Mouse (Mus musculus): ENCODE data around the gene Nupr1l.
A peak's percentile ranks its signal among the peaks of the same experiment; 100 is the strongest.
"Not testable (repeated sequence)": the region's sequence is repeated elsewhere in the genome, so short reads cannot be mapped to it uniquely, and the experiment has no call there.

Gene Nupr1l

DNA sequence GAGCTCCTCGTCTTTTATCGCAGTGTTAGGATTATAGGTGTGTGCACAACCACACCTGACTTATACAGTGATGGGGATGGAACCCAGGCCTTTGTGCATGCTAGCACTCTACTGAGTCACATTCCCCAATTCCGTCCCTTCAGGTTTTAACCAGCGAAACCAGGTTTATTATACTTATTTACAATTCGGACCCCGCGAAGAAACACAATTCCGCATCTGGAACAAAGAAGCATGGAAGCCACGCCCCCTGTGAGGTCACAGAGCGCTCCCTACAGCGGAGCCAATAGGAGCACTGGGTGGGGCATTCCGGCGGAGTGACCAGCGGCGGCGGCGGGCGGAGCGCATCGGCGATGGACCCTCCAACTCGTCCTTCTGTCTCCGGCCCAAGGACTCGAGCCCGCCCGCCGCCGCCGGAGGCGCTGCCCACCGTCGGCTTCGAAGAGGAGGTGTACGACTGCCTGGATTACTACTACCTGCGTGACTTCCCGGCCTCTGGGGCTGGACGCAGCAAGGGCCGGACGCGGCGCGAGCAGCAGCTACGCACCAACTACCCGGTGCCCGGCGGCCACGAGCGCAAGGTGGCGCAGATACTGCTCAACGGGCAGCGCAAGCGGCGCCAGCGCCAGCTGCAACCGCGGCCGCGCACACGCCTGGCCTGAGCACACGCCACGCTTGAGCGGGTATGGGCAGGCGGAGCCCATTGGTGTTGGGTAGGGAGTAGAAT lies at the start of gene Nupr1l:
Gene Nupr1l, plus strand, starts transcription at position 299 of the 724 bp plus-strand sequence.
- peak; percentile 98 for DNase-seq (ENCODE audit: low spot score)

DNA sequence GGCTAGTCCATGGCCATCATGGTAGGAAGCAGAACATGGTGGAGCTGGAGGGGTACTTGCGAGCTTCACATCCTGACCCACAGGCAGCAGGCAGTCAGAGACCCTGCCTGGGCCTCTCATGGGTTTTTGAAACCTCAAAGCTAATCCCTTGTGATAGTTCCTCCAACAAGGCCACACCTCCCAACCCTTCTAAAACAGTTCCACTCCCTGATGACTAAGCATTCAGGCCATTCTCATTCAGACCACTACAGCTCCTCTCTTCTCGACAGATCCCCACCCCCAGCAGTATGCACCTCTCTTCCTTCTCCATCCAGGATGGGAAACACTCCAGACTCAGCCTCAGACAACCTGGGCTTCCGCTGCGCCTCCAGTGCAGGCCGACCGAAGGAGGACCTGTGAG lies 46.0 kb upstream of the Nupr1l start:
- no peak for DNase-seq (ENCODE audit: low spot score)

DNA sequence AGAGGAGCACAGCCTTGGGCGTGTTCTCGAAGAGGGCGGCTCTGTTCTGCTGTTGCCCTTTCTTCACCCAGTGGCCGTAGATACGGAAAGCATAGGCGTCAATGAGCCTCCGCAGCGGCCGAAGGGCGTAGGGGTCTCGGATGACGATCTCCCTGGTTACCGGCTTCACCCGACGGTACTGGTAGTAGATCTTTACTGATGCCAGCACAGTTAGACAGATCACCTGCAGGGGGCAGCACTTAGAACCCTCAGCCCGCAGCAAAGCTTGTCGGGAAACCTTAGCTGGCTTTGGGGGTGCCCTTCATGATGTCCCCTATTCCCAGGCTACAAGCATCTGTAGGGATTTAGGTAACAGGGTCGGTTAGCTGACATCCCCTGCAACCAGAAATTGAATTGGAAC lies 43.9 kb upstream of the Nupr1l start:
- peak; percentile 55 for DNase-seq (ENCODE audit: low spot score)

DNA sequence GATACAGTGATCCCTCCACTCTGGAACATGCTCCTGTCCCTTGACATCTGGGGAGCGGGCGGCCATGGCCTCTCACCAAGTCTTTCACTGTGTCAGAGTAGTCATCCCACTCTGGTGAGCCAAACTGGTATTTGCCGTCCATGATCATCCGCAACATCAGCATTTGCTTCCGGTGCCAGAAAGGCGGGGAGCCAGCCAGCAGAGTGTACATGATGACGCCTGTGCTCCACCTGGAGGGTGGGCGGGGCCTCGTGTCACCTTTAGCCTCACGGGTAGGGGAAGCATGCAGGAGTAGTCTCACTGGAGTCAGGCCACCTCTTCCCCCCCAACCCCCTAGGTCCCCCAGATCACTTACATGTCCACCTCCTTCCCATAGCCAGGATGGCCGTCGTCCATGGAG lies 42.5 kb upstream of the Nupr1l start:
- no peak for DNase-seq (ENCODE audit: low spot score)

DNA sequence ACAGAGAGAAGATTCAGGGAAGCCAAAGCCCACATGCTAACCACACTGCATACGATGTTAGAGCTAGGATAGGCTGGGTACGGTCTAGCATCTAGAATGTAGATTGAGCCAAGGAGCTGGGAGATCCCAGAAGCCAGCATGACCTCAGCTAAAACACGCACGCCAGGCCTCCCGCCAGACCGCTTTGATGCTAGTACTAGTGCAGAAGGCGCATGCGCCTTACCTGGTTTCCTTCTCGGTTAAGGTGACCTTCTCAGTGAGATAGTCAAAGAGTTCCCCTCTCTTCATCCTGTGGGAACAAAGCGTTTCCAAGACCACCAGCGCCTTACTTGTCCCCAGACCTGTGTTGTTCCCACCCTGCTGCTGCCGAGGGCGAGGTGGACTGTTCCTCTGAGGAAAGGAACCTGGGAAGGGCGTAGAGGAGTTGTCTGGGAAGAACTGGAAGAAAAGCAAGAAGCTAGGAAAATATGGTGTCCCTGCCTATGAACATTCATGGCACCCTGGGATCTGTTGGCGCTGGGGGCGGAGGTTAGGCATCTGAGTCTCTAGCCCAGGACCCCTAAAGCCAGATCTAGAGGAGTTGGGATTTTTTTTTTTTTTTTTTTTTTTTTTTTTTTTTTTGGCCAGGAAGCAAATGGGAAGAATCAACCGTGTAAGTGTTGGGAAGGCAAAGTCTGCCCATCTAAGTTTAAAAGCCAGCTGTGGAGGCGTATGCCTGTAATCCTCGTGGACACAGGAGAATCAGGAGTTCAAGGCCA lies 38.9 kb upstream of the Nupr1l start:
- DNase-seq (ENCODE audit: low spot score) = no peak

DNA sequence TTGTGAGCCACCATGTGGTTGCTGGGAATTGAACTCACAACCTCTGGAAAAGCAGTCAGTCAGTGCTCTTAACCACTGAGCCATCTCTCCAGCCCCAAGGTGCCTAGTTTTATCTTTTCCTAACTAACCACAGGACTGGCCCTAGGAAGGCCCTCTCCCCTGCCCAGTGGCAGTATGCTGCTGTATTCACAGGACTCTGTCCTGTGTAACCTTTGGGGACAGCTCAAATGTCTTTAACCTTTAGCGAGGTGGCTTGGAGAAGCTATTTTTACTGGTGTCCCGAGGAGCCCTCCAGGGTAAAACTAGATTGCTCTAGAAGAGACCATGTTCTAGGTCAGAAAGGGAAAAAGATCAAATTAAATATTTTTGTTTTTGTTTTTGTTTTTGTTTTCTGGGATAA lies 37.1 kb upstream of the Nupr1l start:
- no peak for DNase-seq (ENCODE audit: low spot score)

DNA sequence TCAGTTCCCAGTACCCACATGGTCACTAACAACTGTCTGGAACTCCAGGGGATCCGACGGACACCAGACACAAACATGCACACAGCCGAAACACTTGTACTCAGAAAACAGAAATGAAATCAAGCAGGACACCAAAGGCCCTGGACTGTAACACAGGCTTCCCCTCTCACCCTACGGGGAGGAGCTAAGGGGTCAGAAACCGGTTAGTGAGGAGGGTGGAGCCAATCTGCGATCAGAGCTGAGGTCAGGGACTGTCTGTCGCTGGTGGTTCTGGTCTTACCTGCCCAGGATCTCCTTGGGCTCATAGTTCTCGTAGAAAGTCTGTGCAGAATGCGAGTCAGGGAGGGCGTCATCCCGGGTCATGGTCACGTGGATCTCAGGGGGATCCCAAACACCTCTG lies 34.4 kb upstream of the Nupr1l start:
- DNase-seq (ENCODE audit: low spot score) = no peak

DNA sequence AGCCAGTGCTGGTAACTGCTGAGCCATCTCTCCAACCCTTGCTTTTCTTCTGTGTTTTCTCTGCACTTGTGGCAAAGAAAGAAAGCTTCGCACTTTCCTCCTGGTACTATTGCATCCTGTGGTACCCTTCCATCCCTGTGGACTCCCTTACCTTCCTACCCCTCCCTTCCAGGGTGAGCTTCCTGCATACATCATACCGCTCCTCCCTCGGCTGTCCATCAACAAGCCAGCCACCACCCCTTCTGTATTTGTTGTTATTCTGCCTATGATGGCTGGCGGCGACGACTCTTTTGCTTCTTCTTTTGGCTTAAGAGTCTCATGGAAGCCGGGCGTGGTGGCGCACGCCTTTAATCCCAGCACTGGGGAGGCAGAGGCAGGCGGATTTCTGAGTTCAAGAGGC lies 33.2 kb upstream of the Nupr1l start:
- no peak for DNase-seq (ENCODE audit: low spot score)

DNA sequence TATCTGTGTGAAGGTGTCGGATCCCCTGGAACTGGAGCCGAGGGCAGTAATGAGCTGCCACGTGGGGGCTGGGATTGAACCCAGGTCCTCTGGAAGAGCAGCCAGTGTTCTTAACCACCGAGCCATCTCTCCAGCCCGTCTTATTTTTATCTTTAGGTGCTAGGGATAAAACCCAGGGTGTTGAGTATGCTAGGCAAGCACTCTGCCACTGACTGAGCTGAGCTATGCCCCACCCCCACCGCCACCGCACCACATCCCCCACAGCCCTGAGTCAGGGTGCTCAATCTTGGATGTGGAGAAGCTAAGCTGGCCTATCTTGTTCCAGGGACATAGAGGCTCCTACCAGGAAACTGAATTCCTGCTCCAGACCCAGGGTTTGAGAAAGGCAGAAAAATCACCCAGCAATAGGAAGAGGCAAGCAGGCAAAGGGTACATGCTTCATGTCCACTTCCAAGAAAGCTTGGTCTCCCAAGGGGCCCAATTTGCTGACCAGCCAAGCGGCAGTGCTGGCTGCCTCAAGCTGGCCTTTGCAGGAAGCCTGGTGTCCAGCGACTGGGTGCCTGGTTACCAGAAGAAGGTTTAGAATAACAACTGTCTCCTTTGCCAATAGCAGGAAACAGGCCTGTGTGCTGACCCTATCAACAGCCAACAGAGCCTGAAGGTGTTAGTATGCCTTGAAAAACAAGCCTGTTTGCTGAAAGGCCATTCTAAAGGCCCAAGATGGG lies 30.4 kb upstream of the Nupr1l start:
- DNase-seq (ENCODE audit: low spot score) = no peak

DNA sequence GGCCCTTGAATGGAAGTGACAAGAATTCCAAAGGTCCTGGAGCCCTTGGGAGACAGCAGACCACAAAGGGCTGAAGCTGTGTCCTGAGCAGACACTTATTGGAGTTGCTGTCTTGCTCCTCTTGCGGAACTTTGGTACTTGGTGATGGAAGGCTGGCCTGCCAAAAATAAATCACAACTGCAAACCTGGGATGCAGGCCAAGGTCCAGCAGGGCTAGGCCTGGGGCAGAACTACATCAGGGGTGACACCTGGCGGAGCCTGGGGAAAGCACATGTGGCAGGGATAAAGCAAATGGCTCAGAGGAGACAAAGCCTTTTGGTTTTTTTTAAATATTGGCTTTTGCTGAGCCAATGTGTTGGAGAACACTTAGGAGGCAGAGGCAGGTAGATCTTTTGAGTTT lies 29.4 kb upstream of the Nupr1l start:
- peak; percentile 49 for DNase-seq (ENCODE audit: low spot score)

DNA sequence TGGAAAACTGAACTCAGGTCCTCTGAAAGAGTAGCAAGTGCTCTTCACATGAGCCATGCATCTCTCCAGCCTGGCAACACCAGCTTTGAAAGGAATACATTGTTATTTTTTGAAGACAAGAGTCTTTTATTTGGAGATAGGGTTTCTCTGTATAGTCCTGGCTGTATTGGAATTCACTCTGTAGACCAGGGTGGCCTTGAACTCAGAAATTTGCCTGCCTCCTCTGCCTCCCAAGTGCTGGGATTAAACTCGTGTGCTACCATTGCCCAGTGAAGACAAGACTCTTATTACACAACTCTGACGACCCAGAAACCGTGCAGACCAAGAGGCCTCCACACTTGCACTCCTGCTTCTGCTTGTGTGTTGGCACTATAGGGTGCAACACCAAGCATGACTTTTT lies 28.5 kb upstream of the Nupr1l start:
- no peak for DNase-seq (ENCODE audit: low spot score)

DNA sequence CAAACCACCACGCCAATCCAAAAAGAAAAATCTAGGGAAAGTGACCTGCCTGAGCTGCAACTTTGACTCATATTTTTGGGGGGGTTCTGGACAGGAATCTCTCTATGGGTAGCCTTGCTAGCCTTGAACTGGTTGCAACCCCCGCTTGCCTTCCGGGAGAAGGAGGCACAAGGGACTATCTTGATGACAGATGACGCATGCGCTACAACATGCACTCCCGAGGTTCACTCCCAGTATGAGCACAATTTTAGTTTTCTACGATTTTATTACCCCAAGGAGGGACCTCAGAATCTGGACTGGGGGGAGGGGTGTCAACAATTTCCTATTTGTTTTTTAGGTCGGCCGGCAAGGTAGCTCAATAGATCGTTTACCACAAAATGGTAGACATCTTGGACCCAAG lies 22.1 kb upstream of the Nupr1l start:
- peak; percentile 18 for DNase-seq (ENCODE audit: low spot score)

DNA sequence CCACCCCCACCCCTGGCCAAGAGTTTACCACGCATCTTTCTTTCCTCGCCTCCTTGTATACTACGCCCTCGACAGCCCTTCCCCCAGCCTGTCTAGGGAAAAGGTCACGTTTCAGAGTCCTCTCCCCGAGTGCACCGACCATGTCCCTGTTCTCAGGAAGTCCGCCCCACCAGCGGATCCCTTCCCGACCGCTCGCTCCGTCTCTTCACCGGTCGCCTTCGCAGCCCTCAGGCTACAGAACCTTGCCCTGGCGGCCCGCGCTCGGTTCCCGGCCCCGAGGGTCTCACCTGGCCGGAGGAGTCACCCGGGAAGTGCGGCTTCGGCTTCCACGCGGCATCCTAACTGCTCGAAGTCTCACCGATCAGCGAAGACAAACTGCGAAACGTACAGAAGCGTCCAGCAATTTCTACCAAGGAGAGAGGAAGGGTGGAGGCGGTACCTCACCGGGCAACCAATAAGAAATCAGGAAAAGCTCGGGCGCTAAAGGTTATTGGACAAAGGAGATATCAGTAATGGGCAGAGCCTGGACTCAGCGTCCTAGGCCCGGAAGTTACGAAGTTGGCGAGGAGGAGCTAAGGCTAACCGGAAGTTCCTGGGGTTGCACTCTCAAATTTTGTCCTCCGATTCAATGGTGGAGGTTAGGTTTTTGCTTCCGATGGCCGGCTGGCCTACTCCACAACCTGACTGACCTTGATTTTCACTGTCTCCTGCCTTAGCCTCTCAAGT lies 21.3 kb upstream of the Nupr1l start, which contains the start of gene Chchd2:
Gene Chchd2, minus strand, starts transcription at position 560 of the 726 bp plus-strand sequence.
- DNase-seq (ENCODE audit: low spot score) = peak; percentile 99

DNA sequence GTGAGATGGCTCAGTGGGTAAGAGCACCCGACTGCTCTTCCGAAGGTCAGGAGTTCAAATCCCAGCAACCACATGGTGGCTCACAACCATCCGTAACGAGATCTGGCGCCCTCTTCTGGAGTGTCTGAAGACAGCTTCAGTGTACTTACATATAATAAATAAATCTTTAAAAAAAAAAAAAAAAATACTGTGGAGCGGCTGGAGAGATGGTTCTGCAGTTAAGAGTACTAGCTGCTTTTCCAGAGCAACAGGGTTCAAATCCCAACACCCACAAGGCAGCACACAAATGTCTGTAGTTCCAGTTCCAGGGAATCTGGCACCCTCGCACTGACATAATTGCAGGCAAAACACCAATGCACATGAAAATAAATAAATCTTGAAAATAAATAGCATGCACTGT lies 17.9 kb upstream of the Nupr1l start:
- not testable (repeated sequence) for DNase-seq (ENCODE audit: low spot score)

DNA sequence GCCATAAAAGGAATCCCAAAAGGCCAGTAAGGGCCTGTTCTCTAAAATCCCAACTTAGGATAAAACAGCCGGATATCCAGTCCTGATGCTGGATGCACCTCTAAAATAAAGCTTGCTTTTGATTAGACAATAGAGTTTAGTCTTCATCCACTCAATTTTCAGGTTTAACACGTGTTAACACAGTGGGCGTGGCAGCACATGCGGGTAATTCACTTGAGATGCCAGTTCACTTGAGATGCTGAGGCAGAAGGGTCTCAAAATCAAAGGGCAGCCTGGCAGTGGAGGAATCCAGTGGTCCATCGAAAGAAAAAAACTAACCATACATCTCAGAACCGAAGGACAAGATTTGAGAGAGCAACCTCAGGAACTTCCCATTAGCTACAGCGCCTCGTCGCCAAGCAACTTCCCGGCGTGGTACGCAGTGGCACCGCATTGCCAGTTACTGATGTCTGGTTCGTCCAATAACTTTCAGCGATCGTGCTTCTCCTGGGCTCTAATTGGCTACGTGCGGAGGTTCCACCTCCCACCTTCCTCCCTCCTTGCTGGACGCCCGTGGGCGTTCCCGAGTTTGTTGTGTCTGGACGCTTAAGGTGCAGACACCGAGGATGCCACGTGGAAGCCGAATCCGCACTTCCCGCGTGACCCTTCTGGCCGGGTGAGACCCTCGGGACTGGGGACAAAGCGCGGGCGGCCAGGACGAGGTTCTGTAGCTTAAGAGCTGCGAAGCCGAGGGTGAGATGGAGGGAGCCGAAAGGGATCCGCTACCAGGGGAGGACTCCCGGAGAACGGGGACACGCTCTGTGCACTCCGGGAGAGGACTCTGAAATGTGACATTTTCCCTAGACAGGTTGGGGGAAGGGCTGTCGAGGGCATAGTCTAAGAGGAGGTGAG lies 12.9 kb upstream of the Nupr1l start, which contains the start of gene Zbed5:
Gene Zbed5, plus strand, starts transcription at position 526 of the 891 bp plus-strand sequence.
- DNase-seq (ENCODE audit: low spot score) = peak; percentile 96

DNA sequence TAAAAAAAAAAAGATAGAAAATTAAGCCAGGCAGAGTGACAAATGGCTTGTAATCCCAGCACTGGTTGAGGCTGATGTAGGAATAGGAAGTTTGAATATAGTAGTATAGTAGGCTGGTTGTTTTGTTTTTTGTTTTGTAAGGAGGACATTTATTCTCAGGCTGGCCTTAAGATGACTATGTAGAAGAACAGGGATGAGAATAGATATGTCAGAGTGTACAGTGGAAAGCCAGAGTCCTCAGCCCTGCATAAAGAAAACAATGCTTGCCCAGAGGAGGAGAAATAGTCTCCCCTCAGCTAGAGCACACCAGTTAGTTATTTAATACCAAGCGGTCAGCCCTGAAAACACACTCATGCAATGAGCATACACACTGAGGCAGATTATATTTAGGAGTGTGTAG lies 9.9 kb upstream of the Nupr1l start, which contains the start of gene Phkg1:
Gene Phkg1, minus strand, starts transcription at position 101 of the 400 bp plus-strand sequence.
- no peak for DNase-seq (ENCODE audit: low spot score)

DNA sequence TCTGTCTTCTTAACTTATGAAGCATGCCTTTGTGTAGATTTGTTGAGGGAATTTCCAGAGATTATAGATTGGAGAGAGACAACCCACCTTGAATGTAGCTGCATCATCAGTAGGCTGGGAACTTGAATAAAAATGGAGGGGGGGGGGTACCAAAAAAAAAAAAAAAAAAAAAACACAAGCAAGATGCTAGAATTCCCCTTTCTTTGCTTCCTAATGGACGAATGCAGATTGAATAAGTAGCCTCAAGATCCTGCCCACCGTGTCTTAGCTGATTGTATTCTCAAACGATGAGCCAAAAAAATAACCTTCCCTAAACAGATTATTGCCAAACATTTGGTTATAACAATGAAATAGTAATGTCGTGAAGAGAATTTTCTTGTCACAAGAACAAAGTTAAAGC lies 565 bp upstream of the Nupr1l start:
- no peak for DNase-seq (ENCODE audit: low spot score)

DNA sequence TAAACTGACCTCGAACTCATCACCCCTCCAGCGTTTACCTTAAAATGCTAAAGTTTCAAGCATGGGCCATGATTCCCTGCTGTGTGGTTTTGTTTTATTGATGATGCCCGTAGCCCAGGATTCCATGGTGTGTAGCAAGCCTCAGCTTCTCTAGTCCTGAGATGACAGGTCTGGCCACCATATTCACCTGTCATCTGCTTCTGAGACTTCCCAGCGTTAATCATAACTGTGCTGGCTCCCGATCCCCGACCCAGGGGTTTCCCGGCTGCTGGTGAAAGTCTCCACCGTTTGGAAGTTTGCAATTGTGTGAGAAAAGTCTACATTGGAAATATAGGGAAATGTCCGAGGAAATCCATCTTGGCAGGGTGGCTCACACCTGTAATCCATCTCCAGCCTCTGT lies 807 bp downstream of the Nupr1l start:
- no peak for DNase-seq (ENCODE audit: low spot score)

DNA sequence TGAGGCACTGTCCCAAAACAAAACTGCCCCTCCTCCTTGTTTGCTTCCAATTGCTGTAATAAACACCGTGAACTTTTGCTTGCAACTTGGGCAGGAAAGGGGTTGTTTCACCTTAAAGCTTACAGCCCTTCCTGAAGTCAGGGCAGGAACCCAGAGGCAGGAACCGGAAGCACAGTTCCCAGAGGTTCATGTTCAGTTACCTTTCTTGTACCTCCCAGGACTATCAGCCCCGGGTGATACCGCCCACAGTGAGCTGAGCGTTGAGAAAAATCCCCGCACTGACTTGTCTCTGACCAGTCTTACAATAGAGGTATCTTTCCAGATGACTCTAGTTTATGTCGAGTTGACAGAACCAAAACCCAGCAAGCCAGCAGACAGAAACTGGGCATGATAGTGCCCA lies 1.3 kb downstream of the Nupr1l start:
- DNase-seq (ENCODE audit: low spot score) = no peak

DNA sequence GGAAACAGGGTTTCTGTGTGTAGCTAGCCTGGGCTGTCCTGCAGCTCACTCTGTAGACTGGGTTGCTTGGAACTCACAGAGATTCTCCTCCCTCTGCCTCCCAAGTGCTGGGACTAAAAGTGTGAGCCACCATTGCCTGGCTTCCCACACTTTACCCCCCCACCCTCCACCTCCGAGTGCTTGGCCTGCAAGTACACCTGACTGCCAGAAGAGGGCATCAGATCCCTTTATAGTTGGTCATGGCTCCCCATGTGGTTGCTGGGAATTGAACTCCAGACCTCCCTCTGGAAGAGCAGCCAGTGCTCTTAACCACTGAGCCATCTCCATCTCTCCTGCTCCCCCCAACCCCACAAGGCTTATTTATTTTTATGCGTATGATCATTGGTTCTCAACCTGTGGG lies 5.7 kb downstream of the Nupr1l start:
- peak; percentile 58 for DNase-seq (ENCODE audit: low spot score)

DNA sequence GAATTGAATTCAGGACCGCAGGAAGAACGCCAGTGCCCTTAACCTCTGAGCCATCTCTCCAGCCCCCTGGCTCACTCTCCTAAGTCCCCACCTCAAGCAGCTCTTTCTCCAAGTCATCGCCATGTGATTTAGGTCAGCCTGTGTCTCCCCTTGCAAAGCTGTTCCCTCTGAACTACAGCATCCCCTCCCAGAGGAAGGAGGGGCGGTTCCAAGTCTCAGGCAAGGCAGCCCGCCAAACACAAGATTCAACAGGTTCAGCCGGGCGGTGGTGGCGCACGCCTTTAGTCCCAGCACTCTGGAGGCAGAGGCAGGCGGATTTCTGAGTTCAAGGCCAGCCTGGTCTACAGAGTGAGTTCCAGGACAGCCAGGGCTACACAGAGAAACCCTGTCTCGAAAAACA lies 7.2 kb downstream of the Nupr1l start:
- DNase-seq (ENCODE audit: low spot score) = not testable (repeated sequence)
